Mouse (Mus musculus): ENCODE measurements around the gene Kras.

Kras gene

GRCm38 (mm10) chr6:145187093-145188088, 62.6 kb downstream of the Kras start:
- DNase-seq (ENCODE audit: low read depth): peak; percentile 86

- no peak for DNase-seq (ENCODE audit: low read depth)
Observed at GRCm38 (mm10) chr6:145186096-145186495, 63.9 kb downstream of the Kras start.

GRCm38 (mm10) chr6:145182044-145182443, 68.0 kb downstream of the Kras start:
- no peak for DNase-seq (ENCODE audit: low read depth)

DNA sequence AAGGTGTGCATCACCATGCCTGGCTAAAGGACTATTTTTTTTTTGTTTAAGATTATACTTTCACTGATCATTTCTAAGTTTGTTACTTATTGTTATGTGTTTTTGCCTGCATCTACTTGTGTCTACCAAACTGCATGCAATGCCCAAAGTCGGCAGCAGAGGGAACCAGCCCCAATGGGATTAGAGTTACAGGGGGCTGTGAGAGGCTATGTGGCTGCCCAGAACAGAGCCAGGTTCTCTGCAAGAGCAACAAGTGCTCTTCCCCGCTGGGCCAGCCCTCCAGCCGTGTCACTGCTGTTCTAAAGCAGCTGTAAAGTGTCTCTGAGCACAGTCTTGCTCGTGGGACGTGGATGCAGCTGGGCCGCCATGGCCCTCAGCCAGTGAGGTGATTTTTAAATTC, 70.4 kb downstream of the Kras start:
- DNase-seq (ENCODE audit: low read depth): peak; percentile 76

GRCm38 (mm10) chr6:145176474-145176873, 73.6 kb downstream of the Kras start:
- DNase-seq (ENCODE audit: low read depth): no peak

DNA sequence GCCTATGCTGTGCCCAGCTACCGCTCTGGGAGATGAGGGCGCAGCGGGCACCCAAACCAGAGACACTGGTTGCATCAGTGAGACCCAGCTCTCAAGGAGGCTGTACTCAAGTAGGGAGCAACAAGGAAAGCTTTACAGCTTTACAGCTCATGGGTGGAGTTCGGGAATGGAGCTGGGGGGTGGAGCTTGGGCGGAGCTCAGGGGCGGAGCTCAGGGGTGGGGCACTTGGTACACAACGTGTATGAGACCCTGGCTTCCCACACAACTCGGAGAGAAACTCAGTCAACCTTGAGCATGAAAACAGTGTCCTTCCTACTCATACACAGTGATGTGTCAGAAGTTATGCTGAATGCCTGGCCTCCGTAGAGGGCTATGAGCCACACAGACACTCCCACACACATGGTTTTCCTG, 74.5 kb downstream of the Kras start:
- DNase-seq (ENCODE audit: low read depth): no peak

- DNase-seq (ENCODE audit: low read depth): no peak
Observed at GRCm38 (mm10) chr6:145173781-145174191, 76.3 kb downstream of the Kras start.

- DNase-seq (ENCODE audit: low read depth): no peak
Observed at GRCm38 (mm10) chr6:145171892-145172606, 78.0 kb downstream of the Kras start.
